Mouse (Mus musculus): ENCODE measurements around the gene Tyro3. TPM values are rescaled to one million over a fixed set of nuclear protein-coding genes. Genes with fewer than 3 reads are reported as not detected.

Tyro3 gene
- polyA plus RNA-seq, 1 experiment: 169 TPM

GRCm38 (mm10) chr2:119817047-119817446 lies 19.5 kb downstream of the Tyro3 start:
- Histone ChIP-seq H3K27ac (ENCODE audit: insufficient read depth, low read length) (peak overlapping the region; percentile 52; the same call in 1 of the 2 replicates), H3K4me3 (ENCODE audit: insufficient read depth, low read length) (no peak overlapping the region), H3K4me1 (ENCODE audit: control insufficient read depth, insufficient read depth, low read length) (peaks cover 7% of the 10 kb centered on the region)
- TF ChIP-seq CTCF (IDR thresholded peaks at IDR 0.05; ENCODE audit: extremely low read depth, insufficient read depth, low read length) (no peak), POLR2A (IDR thresholded peaks at IDR 0.05; ENCODE audit: extremely low read depth, insufficient read depth, low read length) (no peak)

GRCm38 (mm10) chr2:119818668-119819272 lies 21.2 kb downstream of the Tyro3 start:
- TF ChIP-seq CTCF (IDR thresholded peaks at IDR 0.05; ENCODE audit: extremely low read depth, insufficient read depth, low read length) (no peak), POLR2A (IDR thresholded peaks at IDR 0.05; ENCODE audit: extremely low read depth, insufficient read depth, low read length) (no peak)
- H3K4me1 ChIP-seq (ENCODE audit: control insufficient read depth, insufficient read depth, low read length): peaks cover 5% of the 10 kb centered on the region; the same call in 1 of the 2 replicates
- H3K4me3 ChIP-seq (ENCODE audit: insufficient read depth, low read length): no peak overlapping the region
- H3K27ac ChIP-seq (ENCODE audit: insufficient read depth, low read length): no peak overlapping the region

GRCm38 (mm10) chr2:119821136-119821535 lies 23.6 kb downstream of the Tyro3 start:
- Histone ChIP-seq H3K27ac (ENCODE audit: insufficient read depth, low read length) (no peak overlapping the region), H3K4me1 (ENCODE audit: control insufficient read depth, insufficient read depth, low read length) (no peaks in the 10 kb centered on the region), H3K4me3 (ENCODE audit: insufficient read depth, low read length) (no peak overlapping the region)
- TF ChIP-seq CTCF (IDR thresholded peaks at IDR 0.05; ENCODE audit: extremely low read depth, insufficient read depth, low read length): no peak
- no peak for TF ChIP-seq POLR2A (IDR thresholded peaks at IDR 0.05; ENCODE audit: extremely low read depth, insufficient read depth, low read length)

- Histone ChIP-seq H3K27ac (ENCODE audit: insufficient read depth, low read length) (no peak overlapping the region), H3K4me3 (ENCODE audit: insufficient read depth, low read length) (no peak overlapping the region), H3K4me1 (ENCODE audit: control insufficient read depth, insufficient read depth, low read length) (no peaks in the 10 kb centered on the region)
- TF ChIP-seq CTCF (IDR thresholded peaks at IDR 0.05; ENCODE audit: extremely low read depth, insufficient read depth, low read length) (peak; percentile 40), POLR2A (IDR thresholded peaks at IDR 0.05; ENCODE audit: extremely low read depth, insufficient read depth, low read length) (no peak)
These were observed 33.0 kb downstream of the Tyro3 start for GRCm38 (mm10) chr2:119830579-119830978.

GRCm38 (mm10) chr2:119834231-119834630 lies 36.7 kb downstream of the Tyro3 start:
- TF ChIP-seq POLR2A (IDR thresholded peaks at IDR 0.05; ENCODE audit: extremely low read depth, insufficient read depth, low read length) (no peak), CTCF (IDR thresholded peaks at IDR 0.05; ENCODE audit: extremely low read depth, insufficient read depth, low read length) (no peak)

GRCm38 (mm10) chr2:119837616-119838015 lies 40.1 kb downstream of the Tyro3 start:
- H3K4me1 ChIP-seq (ENCODE audit: control insufficient read depth, insufficient read depth, low read length): no peaks in the 10 kb centered on the region; the same call in none of the 2 replicates
- no peak overlapping the region for H3K27ac ChIP-seq (ENCODE audit: insufficient read depth, low read length)
- no peak overlapping the region for H3K4me3 ChIP-seq (ENCODE audit: insufficient read depth, low read length)
- TF ChIP-seq POLR2A (IDR thresholded peaks at IDR 0.05; ENCODE audit: extremely low read depth, insufficient read depth, low read length): no peak
- no peak for TF ChIP-seq CTCF (IDR thresholded peaks at IDR 0.05; ENCODE audit: extremely low read depth, insufficient read depth, low read length)

More at GRCm38 (mm10) chr2:119834231-119834630, 36.7 kb downstream of the Tyro3 start:
- no peaks in the 10 kb centered on the region; the same call in none of the 2 replicates for H3K4me1 ChIP-seq (ENCODE audit: control insufficient read depth, insufficient read depth, low read length)
- no peak overlapping the region for H3K4me3 ChIP-seq (ENCODE audit: insufficient read depth, low read length)
- no peak overlapping the region for H3K27ac ChIP-seq (ENCODE audit: insufficient read depth, low read length)

- Histone ChIP-seq H3K4me1 (ENCODE audit: control insufficient read depth, insufficient read depth, low read length) (no peaks in the 10 kb centered on the region; the same call in none of the 2 replicates), H3K4me3 (ENCODE audit: insufficient read depth, low read length) (no peak overlapping the region), H3K27ac (ENCODE audit: insufficient read depth, low read length) (no peak overlapping the region)
- no peak for TF ChIP-seq POLR2A (IDR thresholded peaks at IDR 0.05; ENCODE audit: extremely low read depth, insufficient read depth, low read length)
- no peak for TF ChIP-seq CTCF (IDR thresholded peaks at IDR 0.05; ENCODE audit: extremely low read depth, insufficient read depth, low read length)
These were observed 41.0 kb downstream of the Tyro3 start for GRCm38 (mm10) chr2:119838363-119839156.

- no peak overlapping the region for H3K27ac ChIP-seq (ENCODE audit: insufficient read depth, low read length)
- TF ChIP-seq CTCF (IDR thresholded peaks at IDR 0.05; ENCODE audit: extremely low read depth, insufficient read depth, low read length) (no peak), POLR2A (IDR thresholded peaks at IDR 0.05; ENCODE audit: extremely low read depth, insufficient read depth, low read length) (no peak)
- H3K4me3 ChIP-seq (ENCODE audit: insufficient read depth, low read length): no peak overlapping the region
- no peaks in the 10 kb centered on the region; the same call in none of the 2 replicates for H3K4me1 ChIP-seq (ENCODE audit: control insufficient read depth, insufficient read depth, low read length)
These were observed 42.5 kb downstream of the Tyro3 start for GRCm38 (mm10) chr2:119840008-119840407.

GRCm38 (mm10) chr2:119842000-119842399 lies 44.5 kb downstream of the Tyro3 start:
- Histone ChIP-seq H3K27ac (ENCODE audit: insufficient read depth, low read length) (peak overlapping the region; percentile 21; the same call in 1 of the 2 replicates), H3K4me3 (ENCODE audit: insufficient read depth, low read length) (no peak overlapping the region), H3K4me1 (ENCODE audit: control insufficient read depth, insufficient read depth, low read length) (peaks cover 2% of the 10 kb centered on the region)
- TF ChIP-seq POLR2A (IDR thresholded peaks at IDR 0.05; ENCODE audit: extremely low read depth, insufficient read depth, low read length) (0 out of 2 replicates have a peak, but pooled peaks have one; percentile 15), CTCF (IDR thresholded peaks at IDR 0.05; ENCODE audit: extremely low read depth, insufficient read depth, low read length) (no peak)

All from cortical plate, adult 2 months (tissue).